In the genomic region with DNA sequence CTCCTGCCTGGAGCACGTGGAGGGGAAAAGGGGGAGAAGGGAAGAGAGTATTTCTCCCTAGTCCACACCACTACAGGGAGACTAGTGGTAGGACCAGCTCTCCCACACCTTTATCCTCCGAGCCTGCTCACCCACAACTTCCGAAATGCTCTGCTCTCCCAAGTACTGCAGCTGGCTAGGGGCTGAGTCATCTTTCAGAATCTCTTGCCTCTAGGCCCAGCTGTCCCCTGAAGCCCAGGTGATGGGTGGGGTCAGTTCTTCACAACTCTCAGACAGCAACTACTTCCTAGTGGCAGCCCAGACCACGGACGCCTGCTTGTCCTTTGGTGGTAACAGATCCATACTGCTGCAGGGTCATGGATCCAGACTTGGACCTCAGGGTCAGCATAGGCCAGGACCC, we compare ENCODE assay signal across 29 mouse cellular contexts. TPM values are rescaled to one million over a fixed set of nuclear protein-coding genes. Genes with fewer than 3 reads are reported as not detected.
A peak's percentile ranks its signal among the peaks of the same experiment; 100 is the strongest.
DNase-seq lines count a peak whose midpoint lies in the region; ATAC-seq and TF ChIP-seq lines count a peak whose summit lies in the region.
"Had no signal": no experiment of that assay in that cellular context is flagged by ENCODE, and none has a peak within 500 bp of the region (broad histone marks: within the 10 kb centered on the region; RNA-seq: fewer than 3 reads in every experiment).

No protein-coding gene starts in this region.

- TF ChIP-seq CTCF in ES-Bruce4 (IDR thresholded peaks at IDR 0.05; ENCODE audit: low read depth, low read length): no peak

- intact Hi-C loops in left cerebral cortex, postnatal 10 days (cut with DNase I): loop anchor here (5.0 kb wide), 1 partner anchor 44 kb away; no protein-coding TSS in a partner anchor

- no peaks in the 10 kb centered on the region for H3K36me3 ChIP-seq in heart, embryonic 10.5 days
- H3K36me3 ChIP-seq in heart, embryonic 11.5 days (ENCODE audit: control insufficient read depth, insufficient read depth, low read length): no peaks in the 10 kb centered on the region
- H3K36me3 ChIP-seq in ES-Bruce4 (ENCODE audit: control insufficient read depth, insufficient read depth, low read length, poor library complexity, severe bottlenecking): no peaks in the 10 kb centered on the region
- H3K36me3 ChIP-seq in myocyte (ENCODE audit: control insufficient read depth, insufficient read depth): no peaks in the 10 kb centered on the region
- H3K36me3 ChIP-seq: heart, embryonic 15.5 days; hindbrain, embryonic 13.5 days; liver, embryonic 12.5 days; midbrain, embryonic 13.5 days had no signal

- H3K79me2 ChIP-seq in myocyte (ENCODE audit: control insufficient read depth, insufficient read depth): no peaks in the 10 kb centered on the region

- H3K27ac ChIP-seq in heart, embryonic 10.5 days: 0 out of 2 replicates have a peak overlapping the region, but pooled peaks have one; percentile 10
- no peak overlapping the region for H3K27ac ChIP-seq in heart, embryonic 11.5 days (ENCODE audit: low read depth, low read length)
- no peak overlapping the region for H3K27ac ChIP-seq in ES-Bruce4 (ENCODE audit: insufficient read depth, low read length)
- H3K27ac ChIP-seq: forebrain, embryonic 13.5 days; heart, embryonic 15.5 days; hindbrain, embryonic 13.5 days; kidney, postnatal 0 days; liver, embryonic 12.5 days; midbrain, embryonic 13.5 days had no signal

- no peak for DNase-seq in heart, embryonic 10.5 days (ENCODE audit: low spot score)
- DNase-seq in 3T3-L1 (ENCODE audit: low read depth, low spot score): peak; percentile 57
- no peak for DNase-seq in left cerebral cortex, postnatal 10 days (ENCODE audit: extremely low spot score in 1 of 2, low spot score in 2 of 2)
- no peak for DNase-seq in gastrocnemius, postnatal 4 days (ENCODE audit: low spot score in 2 of 2)
- DNase-seq: adrenal gland, adult 2 months; adrenal gland, postnatal 36 days; cerebellum, adult 2 months; cerebellum, postnatal 36 days; gastrocnemius, postnatal 36 days; kidney, adult 8-10 months; kidney, postnatal 4 days; layer of hippocampus, postnatal 36 days; liver, postnatal 0 days; lung, postnatal 4 days; retina, postnatal 1 day had no signal

- no peak overlapping the region for H3K4me3 ChIP-seq in heart, embryonic 10.5 days
- no peak overlapping the region for H3K4me3 ChIP-seq in heart, embryonic 11.5 days (ENCODE audit: low read depth, low read length)
- H3K4me3 ChIP-seq in ES-Bruce4 (ENCODE audit: low read depth, low read length) (no peak overlapping the region), myocyte (no peak overlapping the region)
- H3K4me3 ChIP-seq: forebrain, embryonic 13.5 days; heart, embryonic 15.5 days; hindbrain, embryonic 13.5 days; liver, embryonic 12.5 days; midbrain, embryonic 13.5 days had no signal

- no peak overlapping the region for H3K9ac ChIP-seq in heart, embryonic 11.5 days (ENCODE audit: low read depth, low read length)
- H3K9ac ChIP-seq in ES-Bruce4 (ENCODE audit: low read depth, poor library complexity, severe bottlenecking): no peak overlapping the region
- H3K9ac ChIP-seq: forebrain, embryonic 13.5 days; heart, embryonic 15.5 days; hindbrain, embryonic 13.5 days; liver, embryonic 12.5 days; liver, postnatal 0 days; midbrain, embryonic 13.5 days had no signal

- H3K9me3 ChIP-seq in heart, embryonic 10.5 days: no peaks in the 10 kb centered on the region
- H3K9me3 ChIP-seq in heart, embryonic 11.5 days (replicated peaks; ENCODE audit: control insufficient read depth, low read length): no peaks in the 10 kb centered on the region
- H3K9me3 ChIP-seq in ES-Bruce4 (replicated peaks; ENCODE audit: control insufficient read depth, insufficient read depth, low read length, poor library complexity, severe bottlenecking): no peaks in the 10 kb centered on the region
- H3K9me3 ChIP-seq: forebrain, embryonic 13.5 days; heart, embryonic 15.5 days; hindbrain, embryonic 13.5 days; liver, embryonic 12.5 days; midbrain, embryonic 13.5 days had no signal

- TF ChIP-seq EP300 in ES-Bruce4 (IDR thresholded peaks at IDR 0.05; ENCODE audit: insufficient read depth, low read depth, low read length): 0 out of 2 replicates have a peak, but pooled peaks have one; percentile 6

- no peak overlapping the region for H3ac ChIP-seq in myocyte (ENCODE audit: control insufficient read depth, insufficient read length)

- H3K27me3 ChIP-seq in heart, embryonic 10.5 days (ENCODE audit: insufficient read depth, poor library complexity, severe bottlenecking): no peaks in the 10 kb centered on the region
- no peaks in the 10 kb centered on the region; the same call in 1 of the 2 replicates for H3K27me3 ChIP-seq in heart, embryonic 11.5 days (ENCODE audit: control insufficient read depth, insufficient read depth, low read length)
- H3K27me3 ChIP-seq in ES-Bruce4 (ENCODE audit: control insufficient read depth, insufficient read depth, low read length, poor library complexity, severe bottlenecking): no peaks in the 10 kb centered on the region
- H3K27me3 ChIP-seq in myocyte (ENCODE audit: control insufficient read depth, insufficient read depth, insufficient read length): no peaks in the 10 kb centered on the region
- H3K27me3 ChIP-seq: forebrain, embryonic 13.5 days; heart, embryonic 15.5 days; hindbrain, embryonic 13.5 days; liver, embryonic 12.5 days; midbrain, embryonic 13.5 days had no signal

- 74% methylated on average over 5 of the region's 5 CpGs for WGBS in heart, embryonic 10.5 days
- 69% methylated on average over 5 of the region's 5 CpGs for WGBS in heart, embryonic 11.5 days (ENCODE audit: insufficient replicate concordance)

- TF ChIP-seq POLR2A in ES-Bruce4 (IDR thresholded peaks at IDR 0.05; ENCODE audit: insufficient read depth, low read length) (no peak), myocyte (IDR thresholded peaks at IDR 0.05; ENCODE audit: insufficient read length, low read depth) (no peak)

- peaks cover 20% of the 10 kb centered on the region for H3K4me1 ChIP-seq in heart, embryonic 10.5 days
- peaks cover 8% of the 10 kb centered on the region for H3K4me1 ChIP-seq in heart, embryonic 11.5 days (ENCODE audit: control insufficient read depth, insufficient read depth, low read length)
- H3K4me1 ChIP-seq in ES-Bruce4 (ENCODE audit: control insufficient read depth, insufficient read depth, low read length): no peaks in the 10 kb centered on the region
- H3K4me1 ChIP-seq: liver, embryonic 12.5 days had no signal

- no peak for ATAC-seq in heart, embryonic 11.5 days (replicated peaks; ENCODE audit: insufficient number of reproducible peaks, low FRiP score, low TSS enrichment)
- ATAC-seq: forebrain, embryonic 13.5 days; intestine, embryonic 16.5 days; liver, embryonic 12.5 days; liver, postnatal 0 days; lung, postnatal 0 days; midbrain, embryonic 13.5 days had no signal

- no peak overlapping the region for H3K4me2 ChIP-seq in heart, embryonic 11.5 days
- peak overlapping the region; percentile 28 for H3K4me2 ChIP-seq in myocyte (ENCODE audit: low read depth)
- H3K4me2 ChIP-seq: forebrain, embryonic 13.5 days; heart, embryonic 15.5 days; hindbrain, embryonic 13.5 days; liver, embryonic 12.5 days; midbrain, embryonic 13.5 days had no signal

TF ChIP-seq in myocyte, 11 proteins besides CTCF, POLR2A, EP300 and RAD21:
- TF ChIP-seq E2F4 (IDR thresholded peaks at IDR 0.05; ENCODE audit: insufficient read depth): no peak
- TF ChIP-seq CEBPB (IDR thresholded peaks at IDR 0.05; ENCODE audit: insufficient read depth, poor library complexity, severe bottlenecking): no peak
- TF ChIP-seq USF1 (IDR thresholded peaks at IDR 0.05; ENCODE audit: low read depth): no peak
- TF ChIP-seq TCF12 (IDR thresholded peaks at IDR 0.05; ENCODE audit: insufficient read depth, poor library complexity, severe bottlenecking): peak; percentile 59
- no peak for TF ChIP-seq POLR2AphosphoS2 (IDR thresholded peaks at IDR 0.05; ENCODE audit: insufficient read length, low read depth)
- TF ChIP-seq MAX (IDR thresholded peaks at IDR 0.05; ENCODE audit: low read depth): no peak
- TF ChIP-seq SRF (IDR thresholded peaks at IDR 0.05; ENCODE audit: control insufficient read depth, insufficient read length, low read depth): no peak
- TF ChIP-seq MYOD1 (IDR thresholded peaks at IDR 0.05; ENCODE audit: control insufficient read depth in 1 of 3, insufficient read length in 2 of 3, low read depth in 2 of 3): peak in 2 of 3 experiments; percentile 69 to 92
- TF ChIP-seq REST (IDR thresholded peaks at IDR 0.05; ENCODE audit: insufficient read depth, insufficient read length): no peak
- TF ChIP-seq TCF3 (IDR thresholded peaks at IDR 0.05; ENCODE audit: insufficient read length, low read depth): peak; percentile 13
- TF ChIP-seq MYOG (IDR thresholded peaks at IDR 0.05; ENCODE audit: control insufficient read depth in 1 of 3, insufficient read depth in 1 of 3, insufficient read length in 2 of 3, low read depth in 2 of 3): peak; percentile 33 to 95 (median 62)

RNA-seq across cellular contexts. Expression of a gene that starts 54.2 kb away (rescaled TPM):
- polyA plus RNA-seq in heart, embryonic 10.5 days (2016; fragmentation: Nextera tagmentation; extraction: Ambion mirVana): 5.1 and 7.0 TPM in 2 replicates
- polyA plus RNA-seq in heart, embryonic 11.5 days (2014; fragmentation: Nextera tagmentation; extraction: Ambion mirVana): 5.6 and 6.4 TPM in 2 replicates
- polyA plus RNA-seq in ES-Bruce4 (2011; ENCODE audit: insufficient read depth, insufficient read length, low read depth, missing spikeins) (6.2 and 7.0 TPM in 2 replicates), myocyte (2012; fragmentation: generic; extraction: Trizol) (4.4 TPM)
- 10 to 100 TPM; 21.3 to 23.5 TPM for total RNA-seq in left cerebral cortex, postnatal 10 days (2021)
- total RNA-seq in gastrocnemius, postnatal 4 days (2021): 10 to 100 TPM; 12.6 to 14.6 TPM

RNA-seq across cellular contexts. Expression of a gene that starts 57.9 kb away (rescaled TPM):
- 1.6 and 2.0 TPM in 2 replicates for polyA plus RNA-seq in heart, embryonic 10.5 days (2016; fragmentation: Nextera tagmentation; extraction: Ambion mirVana)
- polyA plus RNA-seq in heart, embryonic 11.5 days (2014; fragmentation: Nextera tagmentation; extraction: Ambion mirVana): 0.34 and 2.2 TPM in 2 replicates
- polyA plus RNA-seq in ES-Bruce4 (2011; ENCODE audit: insufficient read depth, insufficient read length, low read depth, missing spikeins) (not detected in 2 replicates), myocyte (2012; fragmentation: generic; extraction: Trizol) (0.49 TPM)
- total RNA-seq in left cerebral cortex, postnatal 10 days (2021): 1 to 10 TPM in 1 of 2 experiments, under 1 TPM in 1; 0.79 to 1.8 TPM
- not detected for total RNA-seq in gastrocnemius, postnatal 4 days (2021)
- total RNA-seq: adrenal gland, adult 2 months; adrenal gland, postnatal 36 days; heart, adult 8-10 months; heart, postnatal 25 days; megakaryocyte-erythroid progenitor cell, adult 5-6 weeks had no signal
- polyA plus RNA-seq: adrenal gland, adult 2 months had no signal

RNA-seq across cellular contexts. Expression of a gene that starts 58.0 kb away (rescaled TPM):
- polyA plus RNA-seq in heart, embryonic 10.5 days (2016; fragmentation: Nextera tagmentation; extraction: Ambion mirVana): 2.7 and 3.6 TPM in 2 replicates
- polyA plus RNA-seq in heart, embryonic 11.5 days (2014; fragmentation: Nextera tagmentation; extraction: Ambion mirVana): 4.3 and 5.2 TPM in 2 replicates
- polyA plus RNA-seq in ES-Bruce4 (2011; ENCODE audit: insufficient read depth, insufficient read length, low read depth, missing spikeins) (4.4 and 10.8 TPM in 2 replicates), myocyte (2012; fragmentation: generic; extraction: Trizol) (1.6 TPM)
- total RNA-seq in left cerebral cortex, postnatal 10 days (2021): 10 to 100 TPM; 18.1 to 19.6 TPM
- 1 to 10 TPM; 5.8 to 7.7 TPM for total RNA-seq in gastrocnemius, postnatal 4 days (2021)
